Mouse (Mus musculus) stomach, postnatal 0 days (tissue): ENCODE measurements around the gene Sun1. TPM values are rescaled to one million over a fixed set of nuclear protein-coding genes. Genes with fewer than 3 reads are reported as not detected.

Experiments
- ATAC-seq: fragments of 200-750 bp; cut with Nextera tagmentation; 2 replicates; pipeline ENCODE4 v1.8.0; 2017; ENCODE audit not compliant: low FRiP score, low TSS enrichment
- DNase-seq: peaks from one replicate; pipeline ENCODE4 v3.0.0-alpha.2; 2016; ENCODE audit warnings: low spot score
- H3K27ac ChIP-seq: fragments of 300-500 bp; sonication (generic); replicated peaks from 2 replicates; pipeline ENCODE4 v1.5.1; 2014; ENCODE audit warnings: mild to moderate bottlenecking, control low read depth
- H3K27me3 ChIP-seq: fragments of 300-500 bp; sonication (generic); 2 replicates; pipeline ENCODE4 v1.6.1; 2014; ENCODE audit warnings: low read length; ENCODE audit not compliant: control insufficient read depth, insufficient read depth
- H3K36me3 ChIP-seq: fragments of 300-500 bp; sonication (generic); 2 replicates; pipeline ENCODE4 v1.6.1; 2014; ENCODE audit warnings: low read length, mixed read lengths; ENCODE audit not compliant: control insufficient read depth, insufficient read depth
- H3K4me1 ChIP-seq: fragments of 300-500 bp; sonication (generic); replicated peaks from 2 replicates; pipeline ENCODE4 v1.6.1; 2014; ENCODE audit warnings: antibody characterized with exemption; ENCODE audit not compliant: control insufficient read depth, insufficient read depth
- H3K4me2 ChIP-seq: fragments of 300-500 bp; sonication (generic); replicated peaks from 2 replicates; pipeline ENCODE4 v1.6.1; 2014; ENCODE audit warnings: low read depth, mild to moderate bottlenecking, control low read depth, moderate library complexity
- H3K4me3 ChIP-seq: fragments of 300-500 bp; sonication (generic); 2 replicates; pipeline ENCODE4 v1.5.1; 2014; ENCODE audit warnings: low read depth, low read length, control low read depth
- H3K9ac ChIP-seq: fragments of 300-500 bp; sonication (generic); 2 replicates; pipeline ENCODE4 v1.6.1; 2014; ENCODE audit warnings: mild to moderate bottlenecking, low read length, control low read depth, mixed read lengths
- H3K9me3 ChIP-seq: fragments of 300-500 bp; sonication (generic); 2 replicates; pipeline ENCODE4 v1.6.1; 2016; ENCODE audit warnings: low read length; ENCODE audit not compliant: control insufficient read depth
- CTCF ChIP-seq: IDR thresholded peaks from 2 replicates; pipeline ENCODE4 v1.5.1; 2016; ENCODE audit warnings: antibody characterized with exemption, low read depth, mild to moderate bottlenecking, moderate library complexity
- EP300 ChIP-seq: optimal IDR thresholded peaks from 2 replicates; pipeline ENCODE3; 2016; ENCODE audit warnings: antibody characterized with exemption
- WGBS: fragments of 180-500 bp; shearing (Covaris S2); extraction: QIAGEN DNeasy Blood & Tissue Kit; methylation state at CpG from one replicate; pipeline ENCODE4 v1.1.7; 2014; 5-methylcytosine and 5-hydroxymethylcytosine counted together
- polyA plus RNA-seq: library from polyadenylated mRNA; unstranded; fragments of >200 nt; fragmentation: Nextera tagmentation; extraction: Ambion mirVana; gene quantifications from 2 replicates; pipeline ENCODE4 v1.2.1, GENCODE M21; 2015

Gene Sun1
- polyA plus RNA-seq, 1 experiment from 2014 or later: 24.0 TPM

DNA sequence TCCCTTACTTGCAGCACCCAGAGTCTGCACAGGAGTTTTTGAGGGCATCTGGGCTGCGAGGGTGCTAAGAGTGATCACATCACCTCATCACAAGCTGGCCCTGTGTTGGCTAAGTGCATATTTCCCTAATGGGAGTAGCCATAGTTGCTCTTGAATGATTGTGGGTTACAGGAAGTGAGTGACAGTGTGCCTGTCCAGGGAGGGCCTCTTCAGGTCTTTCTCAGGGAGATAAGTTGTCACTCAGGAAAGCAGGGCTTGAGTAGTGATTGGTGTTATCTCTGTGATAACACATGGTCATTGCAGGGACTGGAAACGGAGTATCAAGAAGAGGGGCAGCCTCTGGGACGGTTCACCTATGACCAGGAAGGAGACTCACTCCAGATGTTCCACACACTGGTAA, 47.3 kb downstream of the Sun1 start:
- Histone ChIP-seq H3K9me3 (no peaks in the 10 kb centered on the region), H3K27me3 (no peaks in the 10 kb centered on the region), H3K4me3 (no peak overlapping the region), H3K9ac (no peak overlapping the region), H3K4me2 (no peak overlapping the region), H3K36me3 (peaks cover 39% of the 10 kb centered on the region), H3K27ac (no peak overlapping the region), H3K4me1 (0 out of 2 replicates have a peak, but pooled peaks cover 2% of the 10 kb centered on the region)
- ATAC-seq (no peak), DNase-seq (no peak)
- TF ChIP-seq EP300 (no peak), CTCF (no peak)
- WGBS: 79% methylated on average over 3 of the region's 3 CpGs

DNA sequence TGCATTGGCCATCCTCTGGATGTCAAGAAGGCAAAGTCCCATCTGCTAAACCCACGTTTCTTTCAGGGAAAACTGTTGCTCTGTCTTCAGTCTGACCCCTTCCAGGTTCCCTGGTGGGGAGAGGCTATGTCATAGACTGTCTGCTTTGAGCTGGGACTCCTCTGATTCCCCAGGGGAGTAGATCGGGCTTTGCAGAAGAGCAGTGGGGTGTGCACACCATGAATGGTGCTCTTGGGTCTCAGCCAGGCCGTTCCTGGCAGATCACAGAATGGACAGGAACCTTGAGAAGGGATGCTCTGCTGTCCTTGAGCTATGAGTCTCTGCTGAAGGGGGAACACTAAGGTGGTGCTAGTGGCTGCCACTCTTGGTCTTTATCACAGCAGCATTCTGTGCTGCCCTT, 48.4 kb downstream of the Sun1 start:
- Histone ChIP-seq H3K4me2 (no peak overlapping the region), H3K9ac (no peak overlapping the region), H3K36me3 (peaks cover 37% of the 10 kb centered on the region), H3K4me3 (no peak overlapping the region), H3K9me3 (no peaks in the 10 kb centered on the region), H3K4me1 (peaks cover 6% of the 10 kb centered on the region), H3K27ac (no peak overlapping the region), H3K27me3 (no peaks in the 10 kb centered on the region)
- ATAC-seq (no peak), DNase-seq (no peak)
- TF ChIP-seq EP300 (no peak), CTCF (no peak)
- 76% methylated on average over 3 of the region's 3 CpGs for WGBS

DNA sequence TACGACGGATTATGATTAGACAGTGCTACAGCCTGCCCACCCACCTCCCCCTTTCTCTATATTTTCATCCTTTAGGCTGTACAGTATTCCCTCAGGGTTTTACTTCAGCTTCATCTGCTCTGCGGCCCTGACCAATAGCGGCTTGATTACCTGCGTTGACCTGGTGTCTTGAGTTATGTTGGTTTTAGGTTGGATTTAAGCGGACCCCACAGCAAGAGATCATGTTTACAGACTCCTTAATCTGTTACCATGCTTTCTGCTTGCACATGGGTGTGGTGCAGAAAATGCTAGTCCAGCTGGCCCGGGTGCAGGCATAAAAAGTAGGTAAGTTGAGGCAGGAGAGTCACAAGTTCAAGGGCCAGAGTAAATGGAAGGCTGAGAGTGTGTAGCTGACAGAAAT, 50.8 kb downstream of the Sun1 start:
- Histone ChIP-seq H3K36me3 (peaks cover 22% of the 10 kb centered on the region), H3K4me1 (peaks cover 6% of the 10 kb centered on the region), H3K9ac (peak overlapping the region; percentile 68; the same call in 1 of the 2 replicates), H3K27me3 (no peaks in the 10 kb centered on the region), H3K4me3 (peak overlapping the region; percentile 76; the same call in 1 of the 2 replicates), H3K4me2 (peak overlapping the region; percentile 66), H3K27ac (peak overlapping the region; percentile 95), H3K9me3 (no peaks in the 10 kb centered on the region)
- DNase-seq (no peak), ATAC-seq (no peak)
- TF ChIP-seq EP300 (no peak), CTCF (no peak)
- 71% methylated on average over 7 of the region's 7 CpGs for WGBS

DNA sequence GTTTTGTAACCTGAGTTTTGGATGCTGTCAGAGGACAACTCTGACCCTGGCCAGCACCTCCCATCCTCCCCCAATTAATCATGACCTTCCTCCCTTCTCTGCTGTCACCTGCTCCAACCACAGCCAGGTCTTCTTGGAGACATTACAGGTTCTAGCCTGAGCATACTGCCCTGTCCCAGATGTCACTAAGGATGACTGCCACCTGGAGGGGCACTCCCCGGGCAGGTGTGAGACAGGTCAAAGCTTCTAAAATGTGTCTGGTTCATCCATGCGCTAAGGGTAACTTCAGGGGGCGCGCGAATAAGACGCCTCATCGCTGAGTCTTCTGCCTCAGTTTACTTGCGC, 51.3 kb downstream of the Sun1 start:
- no peaks in the 10 kb centered on the region for H3K27me3 ChIP-seq
- H3K4me2 ChIP-seq: peak overlapping the region; percentile 66
- H3K4me3 ChIP-seq: peak overlapping the region; percentile 76
- peaks cover 6% of the 10 kb centered on the region for H3K4me1 ChIP-seq
- TF ChIP-seq CTCF (peak; percentile 50), EP300 (no peak)
- no peaks in the 10 kb centered on the region for H3K9me3 ChIP-seq
- DNase-seq (no peak), ATAC-seq (peak; percentile 28; the same call in 1 of the 2 replicates)
- WGBS: under 1% methylated on average over 8 of the region's 8 CpGs
- H3K27ac ChIP-seq: peak overlapping the region; percentile 95
- peak overlapping the region; percentile 68 for H3K9ac ChIP-seq
- H3K36me3 ChIP-seq: peaks cover 20% of the 10 kb centered on the region

DNA sequence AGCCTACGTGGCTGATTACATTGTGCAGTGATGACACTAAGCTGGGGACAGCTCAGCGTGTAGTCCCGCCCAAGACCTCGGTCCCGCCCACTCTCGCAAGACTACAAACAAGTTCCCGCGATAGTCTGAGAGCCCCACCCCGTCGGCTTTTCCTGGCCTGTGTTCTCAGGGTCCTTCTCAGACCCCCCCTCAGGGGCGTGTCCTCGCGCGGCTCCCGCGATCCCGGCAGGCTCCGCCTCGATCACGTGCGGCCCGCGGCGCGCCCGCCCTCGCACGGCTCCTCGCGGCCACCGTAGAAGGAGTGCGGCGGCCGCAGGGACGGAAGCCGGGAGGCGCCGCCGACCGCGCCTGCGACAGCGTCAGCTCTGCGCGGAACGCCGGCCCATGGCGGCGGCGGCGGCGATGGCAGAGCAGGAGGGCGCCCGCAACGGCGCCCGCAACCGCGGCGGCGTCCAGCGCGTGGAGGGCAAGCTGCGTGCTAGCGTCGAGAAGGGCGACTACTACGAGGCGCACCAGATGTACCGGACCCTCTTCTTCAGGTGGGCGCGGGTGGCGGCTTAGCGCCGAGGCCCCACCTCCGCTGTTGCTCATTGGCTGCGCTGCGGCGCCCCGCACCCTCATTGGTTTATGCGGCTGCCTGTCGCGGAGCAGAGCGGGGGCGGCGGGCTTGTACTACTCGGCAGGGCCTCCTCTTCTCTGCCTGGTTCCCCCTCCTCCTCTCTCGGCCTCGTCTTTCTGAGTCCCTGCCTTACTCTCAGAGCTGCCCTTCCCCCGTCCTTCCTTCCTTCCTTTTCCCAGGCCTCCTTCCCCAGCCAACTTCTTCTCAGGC, 51.9 kb downstream of the Sun1 start, which contains the start of gene Get4:
TSS of gene Get4 (plus strand) at position 244 of the 829 bp plus-strand sequence.
- WGBS: under 1% methylated on average over 61 of the region's 90 CpGs
- H3K36me3 ChIP-seq: peaks cover 16% of the 10 kb centered on the region
- peak; percentile 100 for DNase-seq
- TF ChIP-seq EP300 (peak; percentile 97), CTCF (no peak)
- no peaks in the 10 kb centered on the region for H3K27me3 ChIP-seq
- H3K9ac ChIP-seq: peak within 1 kb of the TSS; percentile 80
- ATAC-seq: peak; percentile 91
- H3K4me3 ChIP-seq: peak within 1 kb of the TSS; percentile 76
- H3K9me3 ChIP-seq: no peaks in the 10 kb centered on the region
- H3K4me1 ChIP-seq: peaks cover 10% of the 10 kb centered on the region
- H3K27ac ChIP-seq: peak within 1 kb of the TSS; percentile 95
- H3K4me2 ChIP-seq: peak within 1 kb of the TSS; percentile 88

DNA sequence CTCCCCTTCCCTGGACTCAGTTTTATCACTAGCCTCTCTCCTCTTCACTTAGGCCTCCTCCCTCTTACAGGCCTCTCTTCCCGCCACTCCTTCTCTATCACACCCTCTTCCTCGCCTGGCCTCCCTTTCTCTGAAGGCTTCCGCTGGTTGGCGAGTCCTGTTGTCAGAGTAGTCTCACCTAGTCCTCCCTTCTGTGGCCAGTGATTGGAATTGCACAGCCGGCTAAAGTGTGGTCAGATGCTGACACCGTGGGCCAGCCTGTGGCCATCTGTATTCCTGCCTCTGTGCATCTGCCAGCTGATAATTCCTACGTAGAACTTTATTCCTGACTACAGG, 52.4 kb downstream of the Sun1 start:
- H3K36me3 ChIP-seq: peaks cover 10% of the 10 kb centered on the region; the same call in 1 of the 2 replicates
- peaks cover 11% of the 10 kb centered on the region for H3K4me1 ChIP-seq
- ATAC-seq: peak; percentile 36
- no peaks in the 10 kb centered on the region for H3K9me3 ChIP-seq
- TF ChIP-seq EP300 (peak; percentile 32), CTCF (peak; percentile 30)
- under 1% methylated on average over 7 of the region's 7 CpGs for WGBS
- no peak for DNase-seq
- peak overlapping the region; percentile 80 for H3K9ac ChIP-seq
- H3K27me3 ChIP-seq: no peaks in the 10 kb centered on the region
- H3K4me2 ChIP-seq: peak overlapping the region; percentile 88
- peak overlapping the region; percentile 95 for H3K27ac ChIP-seq
- H3K4me3 ChIP-seq: peak overlapping the region; percentile 76
